Comparison of ENCODE assay signal across 27 mouse cellular contexts in the genomic region with DNA sequence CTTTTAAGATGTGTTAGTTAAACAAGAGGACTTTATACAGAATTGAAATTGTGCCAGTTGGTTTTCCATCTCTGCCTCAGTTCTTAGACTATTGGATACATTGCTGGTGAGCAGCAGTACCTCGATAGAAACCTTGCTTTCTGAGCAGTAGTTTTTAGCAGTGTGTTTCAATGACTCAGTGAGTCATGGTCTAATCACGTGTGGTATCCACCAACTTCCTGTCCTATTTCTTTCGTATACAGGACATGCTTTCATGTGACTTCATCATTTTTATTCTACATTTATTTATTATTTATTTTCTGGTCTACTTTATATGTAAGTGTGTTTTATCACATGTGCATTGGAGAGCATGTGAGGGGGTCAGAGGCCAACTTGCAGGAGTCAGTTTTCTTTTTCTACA.
"Had no signal": no experiment of that assay in that cellular context is flagged by ENCODE, and none has a peak within 500 bp of the region (broad histone marks: within the 10 kb centered on the region; RNA-seq: fewer than 3 reads in every experiment).

No protein-coding gene starts in this region.

- H3K9me3 ChIP-seq: heart, embryonic 13.5 days; heart, embryonic 15.5 days; hindbrain, embryonic 13.5 days; hindbrain, embryonic 15.5 days; kidney, embryonic 15.5 days; limb, embryonic 10.5 days; limb, embryonic 12.5 days; liver, embryonic 13.5 days; liver, embryonic 15.5 days had no signal

- H3K27me3 ChIP-seq: heart, embryonic 13.5 days; heart, embryonic 15.5 days; hindbrain, embryonic 13.5 days; hindbrain, embryonic 15.5 days; kidney, embryonic 15.5 days; limb, embryonic 12.5 days; liver, embryonic 13.5 days; liver, embryonic 15.5 days had no signal

- H3K9ac ChIP-seq: heart, embryonic 13.5 days; heart, embryonic 15.5 days; hindbrain, embryonic 13.5 days; hindbrain, embryonic 15.5 days; kidney, embryonic 15.5 days; limb, embryonic 12.5 days; liver, embryonic 13.5 days; liver, embryonic 15.5 days had no signal

- H3K4me3 ChIP-seq: heart, adult 2 months; heart, embryonic 13.5 days; heart, embryonic 15.5 days; hindbrain, embryonic 13.5 days; hindbrain, embryonic 15.5 days; kidney, embryonic 15.5 days; limb, embryonic 10.5 days; limb, embryonic 12.5 days; liver, embryonic 13.5 days; liver, embryonic 15.5 days had no signal

- H3K27ac ChIP-seq: heart, adult 2 months; heart, embryonic 13.5 days; heart, embryonic 15.5 days; hindbrain, embryonic 13.5 days; hindbrain, embryonic 15.5 days; hindbrain, postnatal 0 days; kidney, embryonic 15.5 days; kidney, postnatal 0 days; limb, embryonic 10.5 days; limb, embryonic 12.5 days; liver, embryonic 13.5 days; liver, embryonic 15.5 days had no signal

- H3K4me1 ChIP-seq: heart, embryonic 13.5 days; heart, embryonic 15.5 days; hindbrain, embryonic 13.5 days; hindbrain, embryonic 15.5 days; kidney, embryonic 15.5 days; limb, embryonic 10.5 days; limb, embryonic 12.5 days; liver, embryonic 13.5 days; liver, embryonic 15.5 days had no signal

- H3K4me2 ChIP-seq: heart, embryonic 11.5 days; heart, embryonic 13.5 days; heart, embryonic 15.5 days; hindbrain, embryonic 13.5 days; hindbrain, embryonic 15.5 days; kidney, embryonic 15.5 days; limb, embryonic 12.5 days; liver, embryonic 11.5 days; liver, embryonic 13.5 days; liver, embryonic 15.5 days had no signal

- DNase-seq: gastrocnemius, postnatal 14 days; gastrocnemius, postnatal 36 days; heart, adult 11 months; heart, adult 2 months; heart, postnatal 14 days; heart, postnatal 36 days; kidney, adult 11 months; kidney, adult 2 months; kidney, adult 9 months; kidney, postnatal 14 days; kidney, postnatal 36 days; layer of hippocampus, adult 9-11 months; layer of hippocampus, postnatal 36 days; liver; liver, embryonic 13.5 days had no signal

- ATAC-seq: hindbrain, postnatal 0 days had no signal

- H3K36me3 ChIP-seq: heart, embryonic 13.5 days; heart, embryonic 15.5 days; hindbrain, embryonic 13.5 days; hindbrain, embryonic 15.5 days; kidney, embryonic 15.5 days; limb, embryonic 10.5 days; limb, embryonic 12.5 days; liver, embryonic 13.5 days; liver, embryonic 15.5 days had no signal
